In the genomic region with DNA sequence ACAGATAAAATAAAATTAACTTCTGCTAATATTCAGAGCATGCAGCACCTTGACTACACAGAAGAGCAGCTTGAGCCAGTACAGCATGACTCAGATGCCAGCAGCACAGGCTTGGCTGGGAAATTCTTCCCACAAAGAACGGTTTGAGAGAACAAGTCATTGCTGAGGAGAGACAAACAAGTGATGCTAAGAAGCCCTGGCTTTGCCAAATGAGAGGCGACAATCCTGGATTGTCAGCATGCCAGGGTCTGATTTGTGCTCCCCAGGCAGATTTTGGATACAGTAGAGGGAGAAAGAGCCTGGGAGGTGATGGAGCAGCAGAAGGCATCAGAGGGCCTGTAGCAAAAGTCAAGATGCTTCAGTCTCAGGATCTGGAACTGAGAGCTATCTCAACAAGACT, we compare ENCODE assay signal across 12 mouse cellular contexts. TPM values are rescaled to one million over a fixed set of nuclear protein-coding genes. Genes with fewer than 3 reads are reported as not detected.
DNase-seq lines count a peak whose midpoint lies in the region; ATAC-seq and TF ChIP-seq lines count a peak whose summit lies in the region.
"Had no signal": no experiment of that assay in that cellular context is flagged by ENCODE, and none has a peak within 500 bp of the region (broad histone marks: within the 10 kb centered on the region; RNA-seq: fewer than 3 reads in every experiment).

No protein-coding gene starts in this region.

- WGBS in hindbrain, postnatal 0 days, result 35% methylated on average over 2 of the region's 2 CpGs
- 64% methylated on average over 2 of the region's 2 CpGs for WGBS in hindbrain, embryonic 14.5 days
- 69% methylated on average over 2 of the region's 2 CpGs for WGBS in hindbrain, embryonic 13.5 days

- H3K9ac ChIP-seq in hindbrain, postnatal 0 days (replicated peaks; ENCODE audit: low read length), result no peak overlapping the region
- no peak overlapping the region for H3K9ac ChIP-seq in hindbrain, embryonic 14.5 days
- H3K9ac ChIP-seq in hindbrain, embryonic 13.5 days, result no peak overlapping the region
- H3K9ac ChIP-seq: intestine, embryonic 15.5 days; neural tube, embryonic 15.5 days had no signal

- TF ChIP-seq CTCF in hindbrain, postnatal 0 days (IDR thresholded peaks at IDR 0.05; ENCODE audit: low read depth), result no peak

- H3K9me3 ChIP-seq in hindbrain, postnatal 0 days (ENCODE audit: low read length), result no peaks in the 10 kb centered on the region
- no peaks in the 10 kb centered on the region for H3K9me3 ChIP-seq in hindbrain, embryonic 14.5 days (ENCODE audit: control insufficient read depth, low read length)
- no peaks in the 10 kb centered on the region for H3K9me3 ChIP-seq in hindbrain, embryonic 13.5 days
- H3K9me3 ChIP-seq: intestine, embryonic 15.5 days; neural tube, embryonic 15.5 days had no signal

- DNase-seq in hindbrain, postnatal 0 days (ENCODE audit: low spot score), result peak; percentile 54
- no peak for DNase-seq in hindbrain, embryonic 14.5 days (ENCODE audit: low spot score)
- DNase-seq in cerebellum, adult 9-10 months, result peak; percentile 82
- DNase-seq in layer of hippocampus, adult 8-10 months (ENCODE audit: low spot score in 2 of 2), result peak; percentile 39 to 58
- peak; percentile 21 for DNase-seq in right cerebral cortex, postnatal 14 days
- DNase-seq in kidney, adult 11 months, result no peak
- DNase-seq in MN1 (ENCODE audit: low spot score), result no peak

- no peak overlapping the region for H3K27ac ChIP-seq in hindbrain, postnatal 0 days
- H3K27ac ChIP-seq in hindbrain, embryonic 14.5 days, result no peak overlapping the region
- no peak overlapping the region for H3K27ac ChIP-seq in hindbrain, embryonic 13.5 days
- H3K27ac ChIP-seq: intestine, embryonic 15.5 days; neural tube, embryonic 15.5 days had no signal

- no peaks in the 10 kb centered on the region for H3K27me3 ChIP-seq in hindbrain, postnatal 0 days (ENCODE audit: insufficient read depth, low read length)
- no peaks in the 10 kb centered on the region for H3K27me3 ChIP-seq in hindbrain, embryonic 14.5 days (ENCODE audit: control insufficient read depth, insufficient read depth, low read length)
- no peaks in the 10 kb centered on the region for H3K27me3 ChIP-seq in hindbrain, embryonic 13.5 days
- H3K27me3 ChIP-seq: intestine, embryonic 15.5 days; neural tube, embryonic 15.5 days; Patski had no signal

- H3K4me3 ChIP-seq in hindbrain, postnatal 0 days (ENCODE audit: low read length), result no peak overlapping the region
- H3K4me3 ChIP-seq in hindbrain, embryonic 14.5 days (replicated peaks; ENCODE audit: low read length), result no peak overlapping the region
- no peak overlapping the region for H3K4me3 ChIP-seq in hindbrain, embryonic 13.5 days
- H3K4me3 ChIP-seq: intestine, embryonic 15.5 days; neural tube, embryonic 15.5 days had no signal

- peak; percentile 70; the same call in 1 of the 2 replicates for ATAC-seq in hindbrain, postnatal 0 days
- ATAC-seq in hindbrain, embryonic 14.5 days (ENCODE audit: low FRiP score), result no peak
- no peak for ATAC-seq in hindbrain, embryonic 13.5 days (ENCODE audit: low FRiP score)
- ATAC-seq: intestine, embryonic 15.5 days; Patski had no signal

- no peaks in the 10 kb centered on the region for H3K36me3 ChIP-seq in hindbrain, postnatal 0 days (ENCODE audit: insufficient read depth, low read length)
- H3K36me3 ChIP-seq in hindbrain, embryonic 14.5 days (replicated peaks; ENCODE audit: control insufficient read depth, insufficient read depth), result no peaks in the 10 kb centered on the region
- no peaks in the 10 kb centered on the region for H3K36me3 ChIP-seq in hindbrain, embryonic 13.5 days
- H3K36me3 ChIP-seq: intestine, embryonic 15.5 days; neural tube, embryonic 15.5 days had no signal

- H3K4me2 ChIP-seq in hindbrain, postnatal 0 days (ENCODE audit: low read depth, low read length), result no peak overlapping the region
- H3K4me2 ChIP-seq in hindbrain, embryonic 14.5 days (replicated peaks), result no peak overlapping the region
- H3K4me2 ChIP-seq in hindbrain, embryonic 13.5 days, result no peak overlapping the region
- H3K4me2 ChIP-seq: intestine, embryonic 15.5 days; midbrain, embryonic 11.5 days; neural tube, embryonic 15.5 days had no signal

- H3K4me1 ChIP-seq in hindbrain, postnatal 0 days (ENCODE audit: insufficient read depth, low read length), result no peaks in the 10 kb centered on the region
- H3K4me1 ChIP-seq in hindbrain, embryonic 14.5 days (replicated peaks; ENCODE audit: control insufficient read depth, insufficient read depth, low read length), result no peaks in the 10 kb centered on the region; the same call in 1 of the 2 replicates
- peaks cover 3% of the 10 kb centered on the region; the same call in 1 of the 2 replicates for H3K4me1 ChIP-seq in hindbrain, embryonic 13.5 days (replicated peaks)
- H3K4me1 ChIP-seq: intestine, embryonic 15.5 days had no signal

RNA-seq across cellular contexts. Expression of gene Inpp4b, which starts 18.2 kb away (rescaled TPM):
- total RNA-seq in hindbrain, postnatal 0 days (2014; rRNA removed), result 8.1 and 11.7 TPM in 2 replicates
- polyA plus RNA-seq in hindbrain, postnatal 0 days (2015; fragmentation: Nextera tagmentation; extraction: Ambion mirVana), result 8.2 and 10.5 TPM in 2 replicates
- 9.9 and 11.4 TPM in 2 replicates for polyA plus RNA-seq in hindbrain, embryonic 14.5 days (2014; fragmentation: Nextera tagmentation; extraction: Ambion mirVana)
- total RNA-seq in layer of hippocampus, adult 8-10 months (2022), result 10 to 100 TPM; 10.6 to 13.5 (median 11.5) TPM
- 6.6 and 7.5 TPM in 2 replicates for polyA plus RNA-seq in hindbrain, embryonic 13.5 days (2015; fragmentation: Nextera tagmentation; extraction: Ambion mirVana)

Comparison
In these comparisons a context has a peak if more than half of its experiments do, and no peak if none do; other contexts are left out.
1. DNase-seq: peak in hindbrain, postnatal 0 days (single experiment), cerebellum, adult 9-10 months (single experiment), layer of hippocampus, adult 8-10 months (2 of 2) and right cerebral cortex, postnatal 14 days (single experiment); none in hindbrain, embryonic 14.5 days (single experiment), kidney, adult 11 months (single experiment) and MN1 (single experiment).